Mouse (Mus musculus) yolk sac, embryonic 10.5 days (tissue): ENCODE results near the gene Gtf2e1.

Source experiments
- DNase-seq: peaks from one replicate; pipeline ENCODE4 v3.0.0-alpha.2; 2017; ENCODE audit warnings: low spot score

The Gtf2e1 gene

GRCm38 (mm10) chr16:37539611-37540580, at the start of gene Gtf2e1, which contains the start of gene Rabl3:
Gene Gtf2e1 (minus strand): TSS chr16:37539789.
Gene Rabl3 (plus strand): TSS chr16:37539885.
- DNase-seq = peak; percentile 97

DNA sequence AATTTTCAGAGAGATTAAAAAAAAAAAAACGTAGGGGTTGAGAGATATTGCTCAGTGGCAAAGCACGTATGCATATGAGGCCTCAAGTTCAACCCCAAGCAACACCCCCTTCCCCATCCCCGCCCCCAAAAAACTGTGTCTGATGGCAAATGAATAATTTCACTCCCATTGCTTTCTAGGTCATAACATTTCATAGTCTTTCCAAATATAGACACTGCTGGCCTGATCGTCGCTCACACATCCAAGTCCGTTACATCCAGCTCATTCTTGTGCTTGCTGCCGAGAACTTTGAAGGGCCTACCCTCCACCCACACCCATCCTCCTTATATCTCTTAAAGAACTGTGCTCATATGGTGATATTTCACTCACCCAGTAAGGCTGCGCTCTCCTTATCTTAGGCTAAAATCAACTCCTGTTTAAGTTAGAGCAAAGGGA, 45.6 kb upstream of the Gtf2e1 start:
- DNase-seq = no peak

- DNase-seq = peak; percentile 81
Observed at GRCm38 (mm10) chr16:37584218-37585035, 44.8 kb upstream of the Gtf2e1 start.

DNA sequence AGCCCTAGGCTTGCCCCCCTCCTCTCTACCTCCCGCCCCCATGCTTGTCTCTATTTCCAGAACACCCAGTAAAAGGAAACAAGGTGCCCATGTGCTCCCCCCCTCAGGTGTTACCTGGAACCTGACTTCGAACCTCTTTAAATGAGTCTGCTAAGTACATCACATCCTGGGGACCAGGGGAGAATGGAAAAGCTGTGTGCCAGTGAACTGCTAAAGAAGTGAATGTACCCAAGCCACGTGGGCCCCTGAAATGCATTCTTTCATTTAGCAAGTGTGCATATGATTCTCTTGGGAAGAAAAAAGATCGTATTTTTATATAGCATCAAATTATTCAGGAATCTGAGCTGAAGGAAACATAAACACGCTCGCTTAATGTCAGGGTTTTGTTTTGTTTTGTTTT, 44.2 kb upstream of the Gtf2e1 start:
- no peak for DNase-seq

DNA sequence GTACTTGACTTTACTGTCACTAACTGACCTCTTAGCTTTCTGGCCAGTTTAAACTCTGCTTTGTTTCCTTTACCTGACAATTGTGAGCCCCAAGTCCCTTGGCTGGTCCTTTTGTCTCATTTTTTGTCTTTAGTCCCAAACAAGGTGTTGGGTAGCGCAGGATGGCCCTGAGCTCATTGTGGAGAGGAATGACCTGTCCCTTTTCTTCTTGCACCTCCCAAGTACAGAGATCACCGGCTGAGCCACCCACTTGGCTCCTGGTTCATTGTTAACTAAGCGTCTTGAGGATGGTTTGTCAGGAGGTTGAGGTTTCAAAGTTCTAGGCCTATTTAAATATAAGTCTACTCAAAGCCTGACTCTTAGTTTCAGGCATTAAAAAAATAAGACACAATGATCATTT, 43.7 kb upstream of the Gtf2e1 start:
- DNase-seq = peak; percentile 70

DNA sequence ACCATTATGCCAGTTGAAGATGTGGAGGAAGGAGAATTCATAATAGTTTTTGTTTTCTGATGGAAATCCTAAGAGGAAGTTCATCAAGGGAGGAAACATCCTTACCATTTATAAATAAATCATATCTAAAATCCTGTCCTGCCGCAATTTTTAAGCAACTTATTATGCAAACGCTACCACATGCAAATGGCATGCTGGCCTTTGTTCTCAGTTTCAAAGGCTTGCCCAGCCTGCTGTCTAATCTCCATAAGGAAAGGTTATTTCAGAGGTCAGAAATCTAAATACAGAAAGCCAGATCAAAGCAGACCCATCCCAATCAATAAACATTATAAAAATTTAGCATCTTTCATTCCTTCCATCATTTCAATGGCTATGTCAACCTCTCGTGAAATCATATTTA, 42.3 kb upstream of the Gtf2e1 start:
- no peak for DNase-seq

- no peak for DNase-seq
Observed at GRCm38 (mm10) chr16:37580651-37581050, 41.1 kb upstream of the Gtf2e1 start.

- DNase-seq = peak; percentile 66
Observed at GRCm38 (mm10) chr16:37579994-37580393, 40.4 kb upstream of the Gtf2e1 start, which contains the start of gene Hgd. Gene Hgd (plus strand): TSS chr16:37580153.

DNA sequence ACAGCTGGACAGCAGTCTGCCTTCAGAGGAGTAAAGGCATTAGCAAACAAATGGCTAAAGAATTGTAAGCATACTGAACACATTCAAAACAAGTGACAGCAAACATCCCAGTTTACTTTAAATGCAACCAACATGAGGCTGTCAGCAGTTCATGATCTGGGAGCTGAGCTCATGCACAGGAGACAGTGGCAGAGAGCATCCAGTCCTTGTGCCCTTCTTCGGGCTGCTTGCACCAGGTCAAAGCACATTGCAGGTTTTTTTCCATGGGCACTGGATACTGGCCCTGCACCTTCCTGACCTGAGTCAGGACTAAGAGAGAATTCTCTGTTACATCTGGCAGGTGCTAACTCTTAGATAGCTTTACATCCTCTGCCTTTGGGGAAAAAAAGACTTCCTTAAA, 40.0 kb upstream of the Gtf2e1 start:
- no peak for DNase-seq

- no peak for DNase-seq
Observed at GRCm38 (mm10) chr16:37575325-37575724, 35.7 kb upstream of the Gtf2e1 start.

DNA sequence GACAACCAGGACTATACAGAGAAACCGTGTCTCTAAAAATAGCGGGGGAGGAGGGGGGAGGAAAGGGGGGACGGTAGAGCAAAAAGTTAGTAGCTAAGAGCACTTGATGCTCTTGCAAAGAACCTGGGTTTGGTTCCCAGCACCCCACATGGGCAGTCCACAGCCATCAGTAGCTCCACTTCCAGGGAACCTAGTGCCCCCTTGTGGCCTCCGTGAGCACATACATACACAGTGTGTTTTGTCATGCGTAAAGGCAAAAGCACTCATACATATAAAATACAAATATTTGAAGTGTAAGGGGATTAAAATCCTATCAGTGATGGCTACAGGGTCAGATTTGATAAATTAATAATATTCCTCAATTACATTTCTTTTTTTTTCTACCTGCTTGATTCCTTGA, 33.5 kb upstream of the Gtf2e1 start:
- no peak for DNase-seq

GRCm38 (mm10) chr16:37572117-37572754, 32.6 kb upstream of the Gtf2e1 start:
- no peak for DNase-seq

- DNase-seq = no peak
Observed at GRCm38 (mm10) chr16:37571554-37571953, 32.0 kb upstream of the Gtf2e1 start.

DNA sequence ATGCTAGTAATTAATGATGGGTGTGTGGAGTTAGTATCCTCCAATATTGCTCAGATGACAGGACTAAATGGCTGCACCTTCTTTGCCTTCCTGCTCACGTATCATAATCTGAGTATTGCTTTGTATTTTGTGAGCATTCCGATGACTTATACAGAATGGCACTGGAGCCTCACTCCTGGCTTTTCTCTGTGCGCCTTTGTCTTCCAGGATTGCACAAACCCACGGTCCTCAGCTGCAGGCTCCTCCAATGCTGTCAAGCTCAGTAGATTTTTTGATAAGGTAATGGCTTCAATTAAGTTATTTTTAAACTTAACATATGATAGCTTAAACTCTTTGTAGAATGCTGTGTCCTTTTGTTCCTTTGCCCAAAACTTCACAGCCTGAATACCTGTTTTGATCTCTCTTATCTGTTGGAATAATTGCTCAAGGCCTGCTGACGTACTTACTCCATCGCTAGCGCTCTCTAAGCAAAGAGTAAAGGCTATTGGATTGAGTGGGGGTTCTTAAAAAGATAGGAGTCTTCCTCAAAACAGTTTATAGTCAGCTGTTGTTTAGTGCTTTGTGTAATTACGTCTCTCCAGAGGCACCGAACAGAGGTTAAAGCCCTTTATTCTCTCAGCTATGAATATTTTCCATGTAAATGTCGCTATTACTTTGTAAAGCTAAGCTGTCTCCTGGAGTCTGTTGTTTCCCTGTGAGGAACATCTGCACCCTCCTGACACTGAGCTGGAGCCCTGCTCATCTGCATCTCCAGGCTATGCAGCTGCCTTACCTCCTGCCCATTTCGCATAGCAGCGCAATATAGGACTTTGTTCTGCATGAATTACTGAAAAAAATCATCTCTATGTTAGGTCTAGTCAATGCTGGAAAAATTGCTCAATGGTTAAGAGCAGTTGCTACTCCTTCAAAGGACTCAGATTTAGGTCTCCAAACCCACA, 27.8 kb upstream of the Gtf2e1 start:
- DNase-seq = no peak

GRCm38 (mm10) chr16:37566107-37566506, 26.5 kb upstream of the Gtf2e1 start:
- DNase-seq = no peak

DNA sequence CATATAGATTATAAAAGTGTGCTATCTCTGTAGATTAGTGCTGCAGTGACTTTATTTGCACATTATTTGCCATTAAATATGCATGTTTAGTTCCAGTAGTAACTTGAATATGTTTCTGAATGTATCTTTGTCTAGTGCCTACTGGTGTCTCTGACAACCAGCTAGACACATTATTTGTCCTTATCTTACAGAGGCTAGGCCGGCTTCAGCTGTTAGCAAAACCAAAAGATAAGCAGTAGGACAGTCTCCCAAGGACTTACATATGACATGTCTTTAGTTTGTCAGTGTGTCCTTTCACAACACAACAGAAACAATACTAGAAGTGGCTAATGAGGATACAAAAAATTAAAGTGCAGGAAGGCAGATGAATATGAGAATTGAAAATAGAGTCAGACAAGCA, 25.5 kb upstream of the Gtf2e1 start:
- DNase-seq = no peak

GRCm38 (mm10) chr16:37562961-37563360, 23.4 kb upstream of the Gtf2e1 start:
- DNase-seq = no peak

DNA sequence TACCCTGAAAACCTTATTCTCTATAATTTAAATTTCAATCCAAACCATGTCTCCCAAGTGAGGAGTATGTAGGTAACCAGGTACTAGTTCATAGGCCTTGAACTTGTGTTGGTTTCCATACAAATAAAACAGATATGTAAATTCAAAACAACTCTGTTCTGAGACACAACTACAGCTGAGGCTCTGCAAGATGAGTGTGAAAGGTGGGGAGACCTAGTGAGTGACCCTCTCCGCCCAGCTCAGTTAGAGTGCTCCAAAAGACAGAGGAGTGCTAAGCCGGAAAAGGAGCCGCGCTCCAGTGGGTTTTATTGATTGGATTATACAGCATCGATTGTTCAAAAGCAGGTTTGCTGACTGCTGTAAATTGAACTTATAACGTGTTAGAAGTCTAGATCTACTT, 22.8 kb upstream of the Gtf2e1 start:
- no peak for DNase-seq

DNA sequence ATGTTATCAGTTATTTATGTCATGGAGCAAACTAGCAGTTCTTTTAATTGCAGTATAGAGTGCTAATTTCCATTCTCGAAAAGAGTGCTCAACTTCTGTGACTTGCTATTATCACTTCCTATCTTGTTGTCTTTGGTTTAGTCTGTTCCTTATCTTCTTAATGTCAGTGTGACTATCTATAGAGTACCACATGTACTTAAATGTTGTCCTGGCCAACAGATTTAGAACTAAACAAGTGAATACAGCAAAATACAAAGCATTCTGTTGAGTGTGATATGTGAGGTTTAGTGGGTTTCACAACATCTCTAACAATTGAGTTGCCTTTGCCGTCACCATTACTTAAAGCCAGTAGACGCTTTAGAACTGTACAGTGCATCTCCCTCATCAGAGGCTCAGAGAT, 13.2 kb upstream of the Gtf2e1 start:
- no peak for DNase-seq

GRCm38 (mm10) chr16:37550981-37551380, 11.4 kb upstream of the Gtf2e1 start:
- no peak for DNase-seq

DNA sequence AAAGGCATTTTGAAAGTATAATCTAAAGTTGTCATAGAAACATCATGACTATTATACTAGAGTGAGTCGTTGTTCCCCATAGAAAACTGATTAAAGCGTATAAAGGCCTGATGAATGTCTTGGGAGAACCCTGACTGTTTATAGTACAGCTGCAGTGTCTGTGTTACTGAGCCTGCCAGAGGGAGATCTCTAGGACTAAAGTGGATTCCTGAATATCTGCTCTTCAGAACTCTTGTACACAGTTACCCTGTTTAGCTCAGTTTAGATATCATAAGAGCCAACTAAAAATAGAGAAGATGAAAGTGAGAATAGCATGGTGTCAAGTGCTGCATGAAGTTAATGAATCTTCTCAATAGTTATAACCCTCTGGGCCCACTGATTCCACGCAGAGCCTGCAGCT, 10.7 kb upstream of the Gtf2e1 start:
- DNase-seq = no peak
